Mouse (Mus musculus) thymus, adult 18-20 months (tissue): ENCODE results near the gene Kcnj6.

Source experiments
- DNase-seq, 2 experiments: peaks; one replicate each; pipeline ENCODE4 v3.0.0; 2022; ENCODE audit warnings: mixed read lengths in 2 of 2

The Kcnj6 gene

GRCm38 (mm10) chr16:94931343-94932301 is 65.9 kb downstream of the Kcnj6 start:
- DNase-seq, result no peak

- DNase-seq, result no peak
These were observed 72.1 kb downstream of the Kcnj6 start for GRCm38 (mm10) chr16:94925364-94925763.

GRCm38 (mm10) chr16:94919177-94919576 is 78.3 kb downstream of the Kcnj6 start:
- DNase-seq, result no peak

GRCm38 (mm10) chr16:94906026-94906425 is 91.5 kb downstream of the Kcnj6 start:
- no peak for DNase-seq

GRCm38 (mm10) chr16:94898832-94899231 is 98.7 kb downstream of the Kcnj6 start:
- DNase-seq, result no peak

GRCm38 (mm10) chr16:94892162-94892650 is 105.3 kb downstream of the Kcnj6 start:
- DNase-seq, result no peak

- DNase-seq, result no peak
These were observed 106.9 kb downstream of the Kcnj6 start for GRCm38 (mm10) chr16:94890581-94890980.

GRCm38 (mm10) chr16:94890056-94890455 is 107.4 kb downstream of the Kcnj6 start:
- no peak for DNase-seq

GRCm38 (mm10) chr16:94888554-94888953 is 108.9 kb downstream of the Kcnj6 start:
- DNase-seq, result no peak

- DNase-seq, result no peak
These were observed 111.1 kb downstream of the Kcnj6 start for GRCm38 (mm10) chr16:94886398-94886797.

GRCm38 (mm10) chr16:94885062-94885461 is 112.4 kb downstream of the Kcnj6 start:
- no peak for DNase-seq

GRCm38 (mm10) chr16:94883909-94884308 is 113.6 kb downstream of the Kcnj6 start:
- no peak for DNase-seq

- DNase-seq, result no peak
These were observed 114.3 kb downstream of the Kcnj6 start for GRCm38 (mm10) chr16:94883196-94883595.

- DNase-seq, result no peak
These were observed 115.4 kb downstream of the Kcnj6 start for GRCm38 (mm10) chr16:94882111-94882510.

- no peak for DNase-seq
These were observed 124.8 kb downstream of the Kcnj6 start for GRCm38 (mm10) chr16:94872614-94873272.

GRCm38 (mm10) chr16:94868354-94868753 is 129.1 kb downstream of the Kcnj6 start:
- DNase-seq, result no peak

- no peak for DNase-seq
These were observed 131.1 kb downstream of the Kcnj6 start for GRCm38 (mm10) chr16:94866300-94866956.

- no peak for DNase-seq
These were observed 131.7 kb downstream of the Kcnj6 start for GRCm38 (mm10) chr16:94865796-94866195.

- DNase-seq, result no peak
These were observed 132.4 kb downstream of the Kcnj6 start for GRCm38 (mm10) chr16:94865101-94865500.

- no peak for DNase-seq
These were observed 134.0 kb downstream of the Kcnj6 start for GRCm38 (mm10) chr16:94863475-94863874.

GRCm38 (mm10) chr16:94855990-94856389 is 141.5 kb downstream of the Kcnj6 start:
- DNase-seq, result no peak

GRCm38 (mm10) chr16:94852407-94853160 is 144.9 kb downstream of the Kcnj6 start:
- no peak for DNase-seq
